Mouse (Mus musculus) brain, embryonic 14.5 days (tissue): ENCODE data around the gene Pdk2. TPM values are rescaled to one million over a fixed set of nuclear protein-coding genes. Genes with fewer than 3 reads are reported as not detected.
A peak's percentile ranks its signal among the peaks of the same experiment; 100 is the strongest.

Experiments used
- DNase-seq: peaks from one replicate; pipeline ENCODE4 v3.0.0-alpha.2; 2011; ENCODE audit warnings: low read depth
- CTCF ChIP-seq: fragments of 200-500 bp; IDR thresholded peaks from 2 replicates; pipeline ENCODE4 v1.5.1; 2012; ENCODE audit warnings: inconsistent platforms, mild to moderate bottlenecking, moderate library complexity, borderline replicate concordance; ENCODE audit not compliant: insufficient read depth, insufficient read length; ENCODE audit errors: extremely low read depth
- POLR2A ChIP-seq: fragments of 200-500 bp; IDR thresholded peaks from 2 replicates; pipeline ENCODE4 v1.6.1; 2012; ENCODE audit warnings: mild to moderate bottlenecking, inconsistent platforms, borderline replicate concordance; ENCODE audit not compliant: poor library complexity, insufficient read depth, insufficient read length, severe bottlenecking; ENCODE audit errors: extremely low read depth
- polyA plus RNA-seq: library from polyadenylated mRNA; depleted of rRNA; stranded (reverse); fragments of >200 nt; gene quantifications from 2 replicates; pipeline ENCODE4 v1.2.3, GENCODE M21; 2012; rRNA removed

The Pdk2 gene
- polyA plus RNA-seq, 1 experiment = 26.1 TPM

DNA sequence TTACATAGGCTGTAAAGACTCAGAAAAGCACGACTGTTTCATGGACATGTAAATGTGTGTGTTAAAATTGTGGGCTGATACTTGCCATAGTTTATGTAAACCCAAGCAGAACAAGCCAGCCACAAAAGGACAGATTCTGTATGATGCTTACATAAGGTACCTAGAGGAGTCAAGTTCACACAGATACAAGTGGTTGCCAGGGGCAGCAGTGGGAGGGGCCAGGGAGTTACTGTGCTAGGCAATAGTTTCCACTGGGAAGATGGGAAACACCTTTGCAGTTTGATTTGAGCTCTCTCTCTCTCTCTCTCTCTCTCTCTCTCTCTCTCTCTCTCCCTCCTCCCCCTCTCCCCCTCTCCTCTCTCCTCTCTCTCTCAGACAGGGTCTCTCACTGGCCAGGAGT is 56.0 kb downstream of the Pdk2 start:
- DNase-seq = no peak
- TF ChIP-seq POLR2A = no peak
- no peak for TF ChIP-seq CTCF

DNA sequence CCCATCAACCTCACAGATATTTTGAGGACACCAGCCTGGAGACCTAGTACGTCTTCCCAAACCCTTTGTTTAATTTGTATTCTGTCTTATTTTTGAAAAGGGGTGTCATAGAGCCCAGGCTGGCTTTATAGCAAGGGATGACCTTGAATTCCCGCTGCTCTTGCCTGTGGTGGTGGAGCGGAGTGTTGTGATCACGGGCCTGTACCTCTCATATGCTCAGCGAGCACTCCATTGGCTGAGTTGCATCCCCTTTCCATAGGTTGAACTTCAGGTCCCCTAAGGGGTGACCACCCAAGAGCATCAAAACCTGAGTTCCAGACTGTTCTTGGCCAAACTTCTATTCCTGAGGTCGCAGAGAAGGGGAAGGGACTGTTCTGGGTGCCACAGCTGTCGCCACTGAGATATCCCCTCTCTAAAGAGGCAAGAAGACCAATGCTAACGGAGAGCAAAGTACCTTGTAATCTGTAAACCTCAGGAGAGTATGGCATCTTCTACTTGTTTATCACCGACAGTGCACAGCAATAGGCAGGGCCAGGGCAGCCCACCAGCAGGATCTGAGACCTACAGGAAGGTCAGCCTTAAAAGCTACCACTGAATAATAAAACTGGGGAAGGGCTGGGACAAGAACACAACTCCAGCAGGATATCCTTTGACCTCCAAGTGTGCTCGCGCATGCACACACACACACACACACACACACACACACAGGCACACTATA is 61.5 kb downstream of the Pdk2 start:
- no peak for TF ChIP-seq CTCF
- no peak for TF ChIP-seq POLR2A
- no peak for DNase-seq

DNA sequence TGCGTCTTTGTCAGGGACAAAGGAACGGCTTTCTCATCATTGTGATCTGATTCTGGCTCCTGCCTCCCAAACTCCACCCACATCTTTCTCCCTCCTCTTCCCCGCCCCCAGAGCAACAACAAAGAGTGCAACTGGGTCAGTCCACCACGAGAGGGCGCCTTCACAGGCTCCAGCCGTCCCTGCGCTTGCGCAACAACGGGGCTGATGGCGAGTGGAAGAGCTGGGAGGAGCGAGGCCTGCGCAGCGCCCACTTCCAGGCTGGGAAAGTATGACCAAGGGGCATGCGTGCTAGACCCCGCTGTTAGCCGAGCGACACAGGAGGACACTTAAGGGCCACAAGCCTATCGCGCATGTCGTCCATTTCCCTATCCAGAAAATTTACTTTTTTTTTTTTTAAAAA is 62.2 kb downstream of the Pdk2 start:
- peak; percentile 37; the same call in 1 of the 2 replicates for TF ChIP-seq POLR2A
- TF ChIP-seq CTCF = peak; percentile 99
- DNase-seq = peak; percentile 99

DNA sequence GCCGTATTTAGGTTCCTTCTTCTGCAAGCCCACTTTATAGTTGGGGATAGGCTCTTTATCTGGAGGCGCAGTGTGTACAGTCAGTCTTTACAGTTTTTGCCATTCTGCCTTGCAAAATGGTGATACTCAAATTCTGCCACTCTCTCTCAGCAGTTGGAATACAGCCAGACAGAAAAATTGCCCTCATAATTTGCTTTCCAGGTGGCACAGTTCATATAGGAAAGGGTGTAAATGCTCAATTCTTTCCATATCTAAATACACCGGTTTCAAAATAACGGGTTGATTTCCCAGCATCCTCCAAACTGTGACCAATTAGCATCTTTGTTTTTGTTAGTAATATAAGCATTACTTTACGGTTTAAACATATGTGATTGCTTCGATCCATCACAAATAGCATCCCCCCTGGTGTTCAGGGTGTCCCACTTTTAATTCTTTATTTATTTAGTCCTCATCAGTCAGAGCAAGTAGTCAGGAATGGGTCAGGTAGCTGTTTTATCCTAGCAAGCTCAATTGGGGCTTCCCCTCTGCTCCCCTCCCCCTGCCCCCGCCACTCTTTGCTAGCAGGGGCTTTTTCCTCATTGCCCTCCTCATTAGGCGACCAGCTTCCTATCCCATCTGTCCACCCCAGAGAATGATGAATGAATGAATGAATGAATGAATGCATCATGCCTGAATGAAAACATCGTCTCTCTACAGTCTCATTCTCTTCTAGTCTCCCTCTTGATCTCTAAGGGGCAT is 62.8 kb downstream of the Pdk2 start:
- TF ChIP-seq CTCF = no peak
- TF ChIP-seq POLR2A = no peak
- DNase-seq = peak; percentile 62

Other genes with a start within 250 kb of the Pdk2 start
- gene Col1a1, start 105.1 kb downstream of the Pdk2 start, polyA plus RNA-seq = 44.1 and 192 TPM in 2 replicates
- gene Hils1, start 73.8 kb downstream of the Pdk2 start, polyA plus RNA-seq = 0.09 TPM in 1 of 2 replicates, not detected in the other
- 0.25 and 0.73 TPM in 2 replicates for gene Sgca, start 65.0 kb downstream of the Pdk2 start, polyA plus RNA-seq
- 37.9 and 81.2 TPM in 2 replicates for gene Ppp1r9b, start 50.3 kb downstream of the Pdk2 start, polyA plus RNA-seq
- 141 and 186 TPM in 2 replicates for gene Samd14, start 31.5 kb downstream of the Pdk2 start, polyA plus RNA-seq
- 23.4 and 29.3 TPM in 2 replicates for gene Itga3, start 35.4 kb upstream of the Pdk2 start, polyA plus RNA-seq
- gene Dlx3, start 78.8 kb upstream of the Pdk2 start, polyA plus RNA-seq = 0.26 and 0.92 TPM in 2 replicates
- gene Dlx4, start 104.9 kb upstream of the Pdk2 start, polyA plus RNA-seq = 0.10 TPM in 2 replicates
- gene Tac4, start 220.2 kb upstream of the Pdk2 start, polyA plus RNA-seq = not detected in 2 replicates